Mouse (Mus musculus): Measurements from ENCODE around the gene Exoc3l.

DNA sequence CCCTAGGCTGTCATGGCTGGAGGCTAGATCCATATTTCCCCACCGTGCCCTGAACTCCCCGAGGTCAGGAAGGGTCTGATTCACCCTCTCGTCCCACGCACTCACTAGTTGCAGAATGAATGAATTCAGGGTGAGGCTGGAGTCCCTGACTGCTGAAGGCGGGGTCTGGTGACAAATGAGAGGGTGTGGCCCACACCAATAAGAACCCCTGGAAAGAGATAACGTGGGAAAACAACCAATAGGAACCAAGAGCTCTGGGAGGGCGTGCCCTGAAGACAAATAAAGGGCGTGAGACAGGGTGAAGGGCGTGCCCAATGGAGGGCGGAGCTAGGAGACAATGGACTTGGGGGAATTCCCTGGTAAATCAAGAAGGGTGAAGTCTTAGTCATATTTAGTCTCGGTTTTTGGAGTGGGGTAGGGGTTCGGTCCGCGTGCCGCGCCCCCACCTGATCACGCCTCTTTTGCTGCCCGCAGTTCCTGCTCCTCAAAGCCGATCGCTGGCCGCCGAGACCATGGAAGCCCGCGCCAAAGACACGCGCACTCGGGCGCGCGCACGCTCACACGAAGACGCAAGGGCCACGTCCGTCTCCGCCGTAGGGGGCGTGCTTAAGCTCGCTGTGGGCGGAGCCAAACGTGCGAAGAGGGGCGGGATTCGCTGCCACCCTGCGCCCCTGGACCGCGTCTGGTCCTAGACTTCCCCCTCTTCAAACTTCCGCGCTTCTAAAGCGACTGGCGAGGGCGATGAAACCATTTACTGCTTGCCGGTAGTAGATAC lies 6.8 kb downstream of the Exoc3l start:
- TF ChIP-seq POLR2A (IDR thresholded peaks at IDR 0.05; ENCODE audit: low read depth, low read length): 0 out of 2 replicates have a peak, but pooled peaks have one; percentile 13
- peak; percentile 8; the same call in 1 of the 2 replicates for TF ChIP-seq CTCF (IDR thresholded peaks at IDR 0.05; ENCODE audit: extremely low read depth, insufficient read length, insufficient replicate concordance, low read depth, low read length)

Measured in small intestine, adult 2 months (tissue).